Mouse (Mus musculus) kidney, postnatal 14 days (tissue): Measurements from ENCODE around the gene Trim65.

Experiments
- DNase-seq: peaks from one replicate; pipeline ENCODE4 v3.0.0; 2022; ENCODE audit warnings: mixed read lengths

The Trim65 gene

DNA sequence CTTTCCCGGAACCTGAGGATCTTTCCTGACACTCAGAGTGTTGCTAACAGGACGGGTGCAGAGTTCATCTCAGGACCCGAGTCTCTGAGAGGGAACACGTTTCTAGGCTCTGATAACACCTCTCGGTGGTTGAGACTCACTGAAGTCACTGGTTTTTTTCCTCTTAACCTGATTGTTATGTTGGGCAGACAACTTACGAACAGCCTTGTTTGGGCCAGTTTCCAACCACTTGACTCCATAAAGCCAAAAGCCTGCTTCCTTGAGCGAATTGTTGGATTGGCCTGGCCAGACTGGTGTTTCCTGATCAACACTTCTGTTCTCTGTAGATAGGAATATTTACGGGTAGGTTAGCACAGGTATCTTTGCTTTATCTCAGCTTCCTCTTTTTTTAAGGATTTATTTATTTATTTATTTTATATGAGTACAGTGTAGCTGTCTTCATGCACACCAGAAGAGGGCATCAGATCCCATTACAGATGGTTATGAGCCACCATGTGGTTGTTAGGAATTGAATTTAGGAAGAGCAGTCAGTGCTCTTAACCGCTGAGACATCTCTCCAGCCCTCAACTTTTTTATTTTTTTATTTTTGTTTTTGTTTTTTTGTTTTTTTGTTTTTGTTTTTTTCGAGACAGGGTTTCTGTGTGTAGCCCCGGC lies 42.1 kb downstream of the Trim65 start:
- no peak for DNase-seq

DNA sequence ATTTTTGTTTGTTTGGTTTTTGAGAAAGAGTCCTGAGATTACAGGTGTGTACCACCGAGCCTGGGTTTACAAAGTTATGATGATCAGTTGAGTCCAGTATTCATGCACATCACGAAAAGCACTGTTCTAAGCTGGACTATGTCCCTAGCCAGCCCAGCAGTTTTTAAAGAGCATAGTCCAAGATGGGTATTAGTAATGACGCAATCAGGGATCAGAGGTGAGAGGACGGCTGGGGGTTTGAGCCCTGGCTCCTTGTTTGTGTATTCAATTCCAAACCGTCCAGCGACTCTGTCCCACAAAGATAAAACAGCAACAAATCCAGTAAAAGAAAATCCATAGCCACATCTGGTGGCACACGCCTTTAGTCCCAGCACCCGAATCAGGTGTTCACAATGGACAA lies 42.7 kb downstream of the Trim65 start:
- DNase-seq = peak; percentile 63

- DNase-seq = peak; percentile 94
Observed at GRCm38 (mm10) chr11:116087194-116088130, 43.5 kb downstream of the Trim65 start.

GRCm38 (mm10) chr11:116086258-116087193 lies 44.4 kb downstream of the Trim65 start, which contains the start of gene Wbp2:
Gene Wbp2 (minus strand): TSS chr11:116086995.
- DNase-seq = peak; percentile 99

- no peak for DNase-seq
Observed at GRCm38 (mm10) chr11:116084166-116084565, 46.8 kb downstream of the Trim65 start.

GRCm38 (mm10) chr11:116083096-116083672 lies 47.7 kb downstream of the Trim65 start:
- no peak for DNase-seq

GRCm38 (mm10) chr11:116081081-116081480 lies 49.8 kb downstream of the Trim65 start:
- no peak for DNase-seq

- no peak for DNase-seq
Observed at GRCm38 (mm10) chr11:116079511-116079910, 51.4 kb downstream of the Trim65 start.

GRCm38 (mm10) chr11:116078676-116079320 lies 52.1 kb downstream of the Trim65 start:
- no peak for DNase-seq

GRCm38 (mm10) chr11:116078221-116078620 lies 52.7 kb downstream of the Trim65 start:
- peak; percentile 63 for DNase-seq

DNA sequence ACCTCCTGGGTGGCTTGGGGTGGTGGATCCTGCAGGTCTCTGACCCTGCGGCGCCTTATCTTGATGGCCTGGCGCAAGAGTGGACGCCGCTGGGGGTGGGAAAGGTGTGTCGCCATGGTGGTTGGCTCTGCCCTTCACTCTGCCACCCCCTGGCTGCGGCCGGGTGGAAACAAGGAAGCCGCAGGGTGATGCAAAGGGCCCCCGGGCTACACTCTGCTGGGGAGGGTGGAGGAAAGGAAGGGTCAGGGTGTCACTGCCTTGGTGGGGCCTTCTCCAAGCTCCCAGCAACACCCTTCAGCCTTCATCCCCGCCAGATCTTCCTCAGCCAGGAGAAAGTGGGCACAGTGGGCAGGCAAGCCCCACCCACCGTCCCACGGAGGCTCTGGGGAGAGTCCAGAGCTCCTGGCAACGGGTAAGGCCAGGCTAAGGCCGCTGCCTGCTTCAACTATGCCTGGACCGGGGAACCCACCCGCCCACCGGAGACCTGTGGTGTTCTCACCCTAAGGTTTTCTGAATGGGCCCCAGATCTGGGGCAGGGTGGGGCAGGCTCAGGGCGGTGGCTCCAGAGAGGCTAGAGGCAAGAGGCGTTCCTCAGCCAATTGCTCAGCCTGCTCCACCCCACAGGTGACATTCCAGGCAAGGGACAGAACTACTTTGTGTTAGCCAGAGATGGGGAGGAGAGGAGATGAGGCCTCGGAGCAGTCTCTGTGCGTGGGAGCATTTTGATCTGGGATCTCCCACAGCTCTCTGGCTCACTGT lies 53.3 kb downstream of the Trim65 start, which contains the start of gene Unc13d:
TSS of gene Unc13d (minus strand) at position 516 of the 759 bp plus-strand sequence.
- DNase-seq = no peak

DNA sequence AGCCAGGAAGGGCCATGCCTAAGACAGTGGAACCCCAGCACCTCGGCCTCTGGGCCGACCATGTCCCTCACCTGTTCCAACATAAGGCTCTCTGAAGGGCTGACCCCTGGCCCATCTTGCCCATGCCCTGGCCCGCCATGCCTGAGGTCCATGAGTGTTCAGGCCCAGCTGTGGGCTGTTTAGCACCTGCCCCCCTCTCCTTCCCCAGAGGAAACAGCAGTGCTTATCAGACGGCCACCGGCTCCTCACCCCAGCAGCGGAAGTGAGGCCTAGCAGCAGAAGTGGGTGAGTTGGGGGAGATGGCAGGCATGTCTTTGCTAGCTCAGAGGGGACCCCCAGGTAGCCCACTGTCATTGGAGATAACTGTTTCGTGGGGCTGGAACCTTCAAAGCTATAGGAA lies 54.1 kb downstream of the Trim65 start:
- DNase-seq = no peak

DNA sequence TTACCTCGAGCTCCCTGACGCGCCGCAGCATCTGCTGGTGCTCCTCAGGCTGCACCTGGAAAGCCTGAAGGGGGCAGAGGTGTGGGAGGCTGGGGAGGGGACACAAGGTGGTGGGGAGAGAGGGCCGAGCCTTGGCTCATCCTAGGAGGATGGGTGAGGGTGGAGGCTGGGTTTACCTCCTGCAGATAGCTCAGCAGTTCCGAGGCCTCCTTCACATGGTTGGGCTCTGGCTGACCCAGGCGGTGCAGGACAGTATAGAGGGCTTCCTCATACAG lies 54.7 kb downstream of the Trim65 start:
- no peak for DNase-seq

DNA sequence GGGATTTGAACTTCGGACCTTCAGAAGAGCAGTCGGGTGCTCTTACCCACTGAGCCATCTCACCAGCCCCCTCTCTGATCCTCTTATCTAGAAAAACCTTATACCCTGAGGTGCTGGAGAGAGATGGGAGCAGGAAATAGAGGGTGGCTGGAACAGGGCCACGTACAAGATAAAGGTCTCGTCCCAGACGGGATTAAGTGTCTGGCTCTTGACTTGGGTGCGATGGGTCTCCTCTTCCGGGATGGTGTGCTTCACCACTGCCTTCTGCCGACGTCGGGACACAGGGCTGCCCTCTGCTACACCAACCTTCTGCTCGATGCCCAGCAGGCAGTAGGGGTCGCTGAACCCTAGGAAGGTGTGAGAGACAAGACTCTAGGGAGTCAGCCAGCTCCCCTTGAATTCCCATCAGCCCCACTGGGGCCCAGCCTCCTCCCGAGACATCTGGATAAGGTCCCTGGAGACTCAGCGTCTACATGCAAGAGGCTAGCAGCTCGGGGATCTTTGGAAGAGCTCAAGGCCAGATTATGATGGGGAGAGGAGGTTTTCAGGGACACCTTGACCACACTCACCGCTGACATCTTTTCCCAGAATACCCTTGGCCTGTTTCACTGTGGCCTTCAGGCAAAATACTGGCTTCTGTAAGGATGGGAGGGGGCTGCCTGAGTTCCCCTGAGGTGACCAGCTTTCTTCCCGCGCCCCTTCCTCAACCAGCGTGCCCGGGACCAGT lies 55.2 kb downstream of the Trim65 start:
- no peak for DNase-seq

DNA sequence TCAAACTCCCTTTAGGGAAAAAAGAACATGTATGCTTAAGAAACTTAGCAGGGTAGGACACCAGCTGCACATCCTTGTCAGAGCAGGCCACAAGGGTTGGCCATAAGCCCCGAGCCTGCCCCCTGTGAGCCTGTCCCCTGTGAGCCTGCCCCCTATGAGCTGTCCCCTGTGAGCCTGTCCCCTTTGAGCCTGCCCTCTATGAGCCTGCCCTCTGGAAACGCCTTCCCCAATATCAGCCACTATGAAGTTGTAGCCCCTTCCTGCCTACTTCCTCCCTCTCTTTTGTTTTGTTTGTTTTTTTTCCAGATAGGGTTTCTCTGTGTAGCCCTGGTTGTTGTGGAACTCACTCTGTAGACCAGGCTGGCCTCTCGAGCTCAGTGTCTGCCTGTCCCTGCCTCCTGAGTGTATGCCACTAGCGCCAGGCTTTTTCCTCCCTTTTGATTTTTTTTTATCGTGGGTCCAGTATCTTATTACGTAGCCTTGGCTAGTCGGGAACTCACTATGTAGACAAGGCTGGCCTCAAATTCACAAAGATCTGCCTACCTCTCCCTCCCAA lies 56.4 kb downstream of the Trim65 start:
- no peak for DNase-seq

GRCm38 (mm10) chr11:116072608-116073007 lies 58.3 kb downstream of the Trim65 start:
- DNase-seq = no peak
